Mouse (Mus musculus): ENCODE data around the gene Kiz. TPM values are rescaled to one million over a fixed set of nuclear protein-coding genes. Genes with fewer than 3 reads are reported as not detected.

Kiz gene
- polyA plus RNA-seq, 1 experiment, result 0.76 TPM

GRCm38 (mm10) chr2:146884291-146884855 is 28.7 kb downstream of the Kiz start:
- H3K4me3 ChIP-seq (ENCODE audit: low read depth, low read length), result no peak overlapping the region
- no peak for TF ChIP-seq POLR2A (IDR thresholded peaks at IDR 0.05; ENCODE audit: low read depth, low read length)
- no peak for TF ChIP-seq CTCF (IDR thresholded peaks at IDR 0.05; ENCODE audit: extremely low read depth, insufficient read length, insufficient replicate concordance, low read depth, low read length)
- no peaks in the 10 kb centered on the region for H3K27me3 ChIP-seq (ENCODE audit: control insufficient read depth, insufficient read depth, low read length)
- no peaks in the 10 kb centered on the region for H3K4me1 ChIP-seq (ENCODE audit: control insufficient read depth, insufficient read depth, insufficient read length, low read length)
- WGBS, result 84% methylated on average over 8 of the region's 8 CpGs
- peaks cover 3% of the 10 kb centered on the region; the same call in 1 of the 2 replicates for H3K36me3 ChIP-seq (ENCODE audit: control insufficient read depth, insufficient read depth, low read length)
- no peak overlapping the region for H3K27ac ChIP-seq (ENCODE audit: insufficient read depth, low read depth, low read length)

- Histone ChIP-seq H3K4me3 (ENCODE audit: low read depth, low read length) (no peak overlapping the region), H3K36me3 (ENCODE audit: control insufficient read depth, insufficient read depth, low read length) (peaks cover 9% of the 10 kb centered on the region), H3K4me1 (ENCODE audit: control insufficient read depth, insufficient read depth, insufficient read length, low read length) (no peaks in the 10 kb centered on the region), H3K27ac (ENCODE audit: insufficient read depth, low read depth, low read length) (no peak overlapping the region), H3K27me3 (ENCODE audit: control insufficient read depth, insufficient read depth, low read length) (no peaks in the 10 kb centered on the region)
- WGBS, result 91% methylated on average over 4 of the region's 4 CpGs
- no peak for TF ChIP-seq CTCF (IDR thresholded peaks at IDR 0.05; ENCODE audit: extremely low read depth, insufficient read length, insufficient replicate concordance, low read depth, low read length)
Observed at GRCm38 (mm10) chr2:146888786-146889414, 33.2 kb downstream of the Kiz start.

- Histone ChIP-seq H3K36me3 (ENCODE audit: control insufficient read depth, insufficient read depth, low read length) (no peaks in the 10 kb centered on the region), H3K4me1 (ENCODE audit: control insufficient read depth, insufficient read depth, insufficient read length, low read length) (no peaks in the 10 kb centered on the region), H3K27me3 (ENCODE audit: control insufficient read depth, insufficient read depth, low read length) (no peaks in the 10 kb centered on the region), H3K4me3 (ENCODE audit: low read depth, low read length) (no peak overlapping the region), H3K27ac (ENCODE audit: insufficient read depth, low read depth, low read length) (no peak overlapping the region)
- TF ChIP-seq CTCF (IDR thresholded peaks at IDR 0.05; ENCODE audit: extremely low read depth, insufficient read length, insufficient replicate concordance, low read depth, low read length), result no peak
- no peak for TF ChIP-seq POLR2A (IDR thresholded peaks at IDR 0.05; ENCODE audit: low read depth, low read length)
Observed at GRCm38 (mm10) chr2:146898977-146899376, 43.3 kb downstream of the Kiz start.

DNA sequence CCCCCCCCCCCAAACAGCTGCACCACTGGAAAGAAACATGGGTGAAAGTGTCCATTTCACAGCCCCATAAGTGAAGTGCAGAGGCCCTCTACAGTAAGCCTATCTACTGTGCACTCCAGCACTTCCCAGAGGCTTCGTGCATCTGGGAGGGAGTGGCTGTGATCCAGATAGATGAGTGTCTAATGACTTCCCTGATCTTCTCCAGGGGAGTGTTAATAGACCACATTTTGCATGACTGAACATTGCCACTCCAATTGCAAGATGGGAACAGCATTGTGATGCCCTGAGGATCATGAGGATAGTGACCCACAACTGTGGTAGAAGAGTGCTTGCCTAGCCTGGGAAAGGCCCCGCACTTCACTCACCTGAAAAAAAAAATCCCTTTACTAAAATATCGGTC is 60.4 kb downstream of the Kiz start:
- H3K36me3 ChIP-seq (ENCODE audit: control insufficient read depth, insufficient read depth, low read length), result no peaks in the 10 kb centered on the region
- H3K4me3 ChIP-seq (ENCODE audit: low read depth, low read length), result no peak overlapping the region
- whole genome bisulfite sequencing, result 84% methylated on average over 3 of the region's 3 CpGs
- TF ChIP-seq POLR2A (IDR thresholded peaks at IDR 0.05; ENCODE audit: low read depth, low read length) (no peak), CTCF (IDR thresholded peaks at IDR 0.05; ENCODE audit: extremely low read depth, insufficient read length, insufficient replicate concordance, low read depth, low read length) (no peak)
- H3K4me1 ChIP-seq (ENCODE audit: control insufficient read depth, insufficient read depth, insufficient read length, low read length), result no peaks in the 10 kb centered on the region
- H3K27me3 ChIP-seq (ENCODE audit: control insufficient read depth, insufficient read depth, low read length), result no peaks in the 10 kb centered on the region
- H3K27ac ChIP-seq (ENCODE audit: insufficient read depth, low read depth, low read length), result no peak overlapping the region

- no peak overlapping the region for H3K4me3 ChIP-seq (ENCODE audit: low read depth, low read length)
- H3K27me3 ChIP-seq (ENCODE audit: control insufficient read depth, insufficient read depth, low read length), result no peaks in the 10 kb centered on the region
- WGBS, result 73% methylated on average over 3 of the region's 3 CpGs
- no peak for TF ChIP-seq POLR2A (IDR thresholded peaks at IDR 0.05; ENCODE audit: low read depth, low read length)
- TF ChIP-seq CTCF (IDR thresholded peaks at IDR 0.05; ENCODE audit: extremely low read depth, insufficient read length, insufficient replicate concordance, low read depth, low read length), result no peak
- H3K27ac ChIP-seq (ENCODE audit: insufficient read depth, low read depth, low read length), result no peak overlapping the region
- H3K4me1 ChIP-seq (ENCODE audit: control insufficient read depth, insufficient read depth, insufficient read length, low read length), result no peaks in the 10 kb centered on the region
- no peaks in the 10 kb centered on the region for H3K36me3 ChIP-seq (ENCODE audit: control insufficient read depth, insufficient read depth, low read length)
Observed at GRCm38 (mm10) chr2:146917770-146918169, 62.1 kb downstream of the Kiz start.

GRCm38 (mm10) chr2:146920375-146921160 is 64.9 kb downstream of the Kiz start:
- H3K4me3 ChIP-seq (ENCODE audit: low read depth, low read length), result no peak overlapping the region
- H3K4me1 ChIP-seq (ENCODE audit: control insufficient read depth, insufficient read depth, insufficient read length, low read length), result no peaks in the 10 kb centered on the region
- TF ChIP-seq CTCF (IDR thresholded peaks at IDR 0.05; ENCODE audit: extremely low read depth, insufficient read length, insufficient replicate concordance, low read depth, low read length) (no peak), POLR2A (IDR thresholded peaks at IDR 0.05; ENCODE audit: low read depth, low read length) (no peak)
- H3K27me3 ChIP-seq (ENCODE audit: control insufficient read depth, insufficient read depth, low read length), result no peaks in the 10 kb centered on the region
- no peaks in the 10 kb centered on the region for H3K36me3 ChIP-seq (ENCODE audit: control insufficient read depth, insufficient read depth, low read length)
- WGBS, result 53% methylated on average over 8 of the region's 8 CpGs
- no peak overlapping the region for H3K27ac ChIP-seq (ENCODE audit: insufficient read depth, low read depth, low read length)

GRCm38 (mm10) chr2:146925296-146925695 is 69.6 kb downstream of the Kiz start:
- 74% methylated on average over 1 of the region's 1 CpGs for WGBS
- Histone ChIP-seq H3K4me3 (ENCODE audit: low read depth, low read length) (no peak overlapping the region), H3K27me3 (ENCODE audit: control insufficient read depth, insufficient read depth, low read length) (no peaks in the 10 kb centered on the region), H3K4me1 (ENCODE audit: control insufficient read depth, insufficient read depth, insufficient read length, low read length) (no peaks in the 10 kb centered on the region), H3K36me3 (ENCODE audit: control insufficient read depth, insufficient read depth, low read length) (no peaks in the 10 kb centered on the region), H3K27ac (ENCODE audit: insufficient read depth, low read depth, low read length) (no peak overlapping the region)
- TF ChIP-seq POLR2A (IDR thresholded peaks at IDR 0.05; ENCODE audit: low read depth, low read length) (no peak), CTCF (IDR thresholded peaks at IDR 0.05; ENCODE audit: extremely low read depth, insufficient read length, insufficient replicate concordance, low read depth, low read length) (no peak)
